Mouse (Mus musculus) ES-E14 (cell line): Measurements from ENCODE around the gene Cnpy3. TPM values are rescaled to one million over a fixed set of nuclear protein-coding genes. Genes with fewer than 3 reads are reported as not detected.

Experiments
- DNase-seq: peaks from one replicate; pipeline ENCODE4 v3.0.0-alpha.2; 2013; ENCODE audit warnings: low read depth, low spot score
- H3K27ac ChIP-seq: 2 replicates; pipeline ENCODE4 v1.5.1; 2012; ENCODE audit warnings: low read depth, mild to moderate bottlenecking, low read length, moderate library complexity, mixed read lengths; ENCODE audit not compliant: poor library complexity, insufficient read depth, severe bottlenecking
- H3K36me3 ChIP-seq: 2 replicates; pipeline ENCODE4 v1.6.1; 2012; ENCODE audit warnings: mild to moderate bottlenecking, low read length, moderate library complexity, mixed read lengths; ENCODE audit not compliant: control insufficient read depth, poor library complexity, insufficient read depth, severe bottlenecking
- H3K4me1 ChIP-seq, 2 experiments: fragments of 150-350 bp in 1 of 2; sonication (generic) in 1 of 2; 2 replicates each; pipeline ENCODE4 v1.6.1; 2012; ENCODE audit warnings: low read length in 2 of 2, mild to moderate bottlenecking in 1 of 2, mixed read lengths in 1 of 2; ENCODE audit not compliant: control insufficient read depth in 2 of 2, insufficient read depth in 2 of 2, poor library complexity in 1 of 2
- H3K4me3 ChIP-seq, 2 experiments: fragments of 150-350 bp in 1 of 2; sonication (generic) in 1 of 2; 2 replicates each; pipeline ENCODE4 v1.5.1; 2012; ENCODE audit warnings: low read length in 2 of 2, low read depth in 1 of 2, mild to moderate bottlenecking in 1 of 2, mixed read lengths in 1 of 2; ENCODE audit not compliant: insufficient read depth in 1 of 2, poor library complexity in 1 of 2, severe bottlenecking in 1 of 2
- H3K9ac ChIP-seq: 2 replicates; pipeline ENCODE4 v1.6.1; 2012; ENCODE audit warnings: low read depth, mild to moderate bottlenecking, low read length, mixed read lengths; ENCODE audit not compliant: poor library complexity, insufficient read depth, severe bottlenecking
- H3K9me3 ChIP-seq: fragments of 150-350 bp; sonication (generic); 2 replicates; pipeline ENCODE4 v1.6.1; 2012; ENCODE audit warnings: low read depth, mild to moderate bottlenecking, low read length; ENCODE audit not compliant: control insufficient read depth, insufficient read depth
- CHD2 ChIP-seq: IDR thresholded peaks from 2 replicates; pipeline ENCODE4 v1.6.1; 2014; ENCODE audit warnings: mild to moderate bottlenecking, low read depth, low read length, inconsistent platforms
- HCFC1 ChIP-seq: IDR thresholded peaks from 2 replicates; pipeline ENCODE4 v1.6.1; 2012; ENCODE audit warnings: low read length, inconsistent platforms, borderline replicate concordance; ENCODE audit not compliant: insufficient read depth
- MAFK ChIP-seq: IDR thresholded peaks from 2 replicates; pipeline ENCODE4 v1.6.1; 2014; ENCODE audit warnings: mild to moderate bottlenecking, low read depth, low read length, inconsistent platforms; ENCODE audit not compliant: insufficient read depth
- ZC3H11A ChIP-seq: IDR thresholded peaks from 2 replicates; pipeline ENCODE4 v1.6.1; 2012; ENCODE audit warnings: low read depth, mild to moderate bottlenecking, inconsistent platforms, low read length, borderline replicate concordance
- ZNF384 ChIP-seq: IDR thresholded peaks from 2 replicates; pipeline ENCODE4 v1.6.1; 2012; ENCODE audit warnings: low read depth, low read length, inconsistent platforms
- in situ Hi-C, 2 experiments: fragments of 600-800 bp; cut with MboI; formaldehyde crosslinking; loops; one replicate each; pipeline ENCODE4 v1.15.1; 2025; ENCODE audit warnings: low sequenced_read_pairs in 2 of 2, inconsistent platforms in 1 of 2; ENCODE audit not compliant: unreplicated experiment in 2 of 2
- total RNA-seq: library from RNA; depleted of rRNA; stranded (reverse); fragments of 300-350 nt; gene quantifications from 2 replicates; pipeline ENCODE4 v1.2.3, GENCODE M21; 2012

Gene Cnpy3
- total RNA-seq, 1 experiment, result 69.7 TPM

DNA sequence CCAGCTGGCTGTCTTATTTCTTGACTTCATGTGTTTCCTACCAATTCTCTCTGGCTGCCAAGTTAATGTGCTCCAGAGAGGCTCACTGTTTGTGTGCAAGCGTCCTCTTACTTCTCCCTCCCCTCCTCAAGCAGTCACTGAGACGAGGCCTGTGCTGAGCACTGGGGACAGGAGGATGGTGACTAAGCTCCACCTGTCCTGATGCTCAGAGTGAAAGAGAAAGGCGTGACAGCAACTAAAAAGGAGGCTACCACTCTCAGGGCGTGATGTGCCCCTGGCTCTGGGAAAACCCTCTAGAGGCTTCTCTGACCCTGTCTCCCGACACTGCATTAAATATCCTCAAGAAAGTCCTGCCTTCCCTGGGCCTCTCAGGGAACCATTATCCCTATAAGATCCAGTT, 2.7 kb downstream of the Cnpy3 start:
- Histone ChIP-seq H3K4me3 (no peak overlapping the region), H3K4me1 (peaks cover 0 to 3% of the 10 kb centered on the region in 2 experiments; a peak in 1 of 4 replicates), H3K36me3 (peaks cover 7% of the 10 kb centered on the region; the same call in 1 of the 2 replicates), H3K9me3 (no peaks in the 10 kb centered on the region), H3K9ac (0 out of 2 replicates have a peak overlapping the region, but pooled peaks have one; percentile 29), H3K27ac (0 out of 2 replicates have a peak overlapping the region, but pooled peaks have one; percentile 37)
- in situ Hi-C loops, result no loop called here
- DNase-seq, result no peak
- TF ChIP-seq ZC3H11A, result no peak

- no peak overlapping the region for H3K4me3 ChIP-seq
- no peak overlapping the region for H3K9ac ChIP-seq
- H3K4me1 ChIP-seq, result peaks cover 0 to 3% of the 10 kb centered on the region in 2 experiments; a peak in 1 of 4 replicates
- peaks cover 16% of the 10 kb centered on the region; the same call in 1 of the 2 replicates for H3K36me3 ChIP-seq
- DNase-seq, result no peak
- TF ChIP-seq ZNF384, result no peak
- no peak for TF ChIP-seq ZC3H11A
- no peak for TF ChIP-seq HCFC1
- no peak for TF ChIP-seq MAFK
- no peak for TF ChIP-seq CHD2
- in situ Hi-C loops, result no loop called here
- H3K9me3 ChIP-seq, result no peaks in the 10 kb centered on the region
- no peak overlapping the region for H3K27ac ChIP-seq
These were observed 4.2 kb downstream of the Cnpy3 start for GRCm38 (mm10) chr17:46747806-46748205.

DNA sequence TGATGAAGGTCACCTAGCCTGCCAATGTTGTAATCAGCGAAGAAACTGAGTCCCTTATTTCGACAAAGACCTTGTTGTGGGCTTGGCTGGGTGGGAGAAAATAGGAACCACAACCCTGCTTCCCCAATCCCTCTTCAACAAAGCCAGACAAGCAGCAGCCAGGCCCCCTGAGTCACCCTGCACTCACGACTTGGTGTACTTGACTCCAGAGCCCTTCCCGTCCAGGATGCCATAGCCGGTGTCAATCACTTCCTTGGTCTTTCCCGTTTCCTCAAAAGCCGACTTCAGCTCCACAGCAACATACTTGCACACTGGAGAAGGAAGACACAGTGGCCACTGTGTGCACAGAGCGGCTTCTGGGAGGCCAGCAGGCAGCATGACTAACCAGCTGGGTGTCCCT, 4.8 kb downstream of the Cnpy3 start:
- no peak overlapping the region for H3K4me3 ChIP-seq
- H3K9ac ChIP-seq, result no peak overlapping the region
- peaks cover 0 to 3% of the 10 kb centered on the region in 2 experiments; a peak in 1 of 4 replicates for H3K4me1 ChIP-seq
- no peak for DNase-seq
- H3K27ac ChIP-seq, result no peak overlapping the region
- in situ Hi-C loops, result no loop called here
- H3K36me3 ChIP-seq, result peaks cover 16% of the 10 kb centered on the region; the same call in 1 of the 2 replicates
- no peaks in the 10 kb centered on the region for H3K9me3 ChIP-seq
- TF ChIP-seq ZC3H11A (no peak), MAFK (no peak), CHD2 (no peak)

DNA sequence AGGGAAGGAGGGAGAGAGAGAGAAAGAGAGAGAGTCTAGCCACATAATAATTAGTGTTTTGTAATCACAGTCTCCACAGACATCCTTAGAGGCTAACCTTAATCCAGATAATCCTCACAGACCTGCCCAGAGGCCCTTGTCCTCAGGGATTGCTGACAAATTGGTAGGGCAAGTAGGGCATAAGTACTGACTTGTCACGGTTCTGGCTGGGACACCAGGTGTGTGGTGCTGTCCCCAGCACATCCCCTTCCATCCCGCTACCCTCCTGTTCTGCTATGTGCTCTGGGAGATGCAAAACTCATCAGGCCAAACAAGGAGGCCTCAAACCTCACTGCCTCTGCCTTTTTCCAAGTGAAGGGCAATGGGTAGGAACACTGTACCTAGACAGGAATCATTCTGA, 6.5 kb downstream of the Cnpy3 start:
- H3K9me3 ChIP-seq, result no peaks in the 10 kb centered on the region
- in situ Hi-C loops, result no loop called here
- TF ChIP-seq HCFC1, result no peak
- no peak for TF ChIP-seq CHD2
- no peak for TF ChIP-seq ZNF384
- TF ChIP-seq MAFK, result no peak
- H3K9ac ChIP-seq, result no peak overlapping the region
- peaks cover 0 to 3% of the 10 kb centered on the region in 2 experiments; a peak in 1 of 4 replicates for H3K4me1 ChIP-seq
- H3K4me3 ChIP-seq, result no peak overlapping the region
- H3K27ac ChIP-seq, result no peak overlapping the region
- peaks cover 16% of the 10 kb centered on the region; the same call in 1 of the 2 replicates for H3K36me3 ChIP-seq
- DNase-seq, result no peak

DNA sequence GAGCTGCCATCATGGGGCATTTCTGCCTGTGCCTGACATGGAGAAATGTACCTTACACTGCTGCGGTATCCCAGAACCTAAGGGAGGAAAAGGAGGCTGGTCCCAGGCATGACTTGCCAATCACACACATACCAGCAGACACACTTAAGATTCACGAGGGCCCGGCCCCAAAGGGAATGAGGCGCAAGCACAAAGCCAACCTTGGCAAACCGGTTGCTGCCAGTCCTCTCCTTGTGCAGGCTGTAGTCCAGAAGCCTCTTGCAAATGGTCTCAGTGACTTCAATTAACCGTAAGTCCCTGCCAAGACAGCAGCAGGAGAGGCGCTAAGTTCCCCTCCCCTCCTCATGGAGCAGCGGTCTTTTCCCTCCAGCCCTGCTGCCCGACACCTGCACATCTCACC, 9.0 kb downstream of the Cnpy3 start:
- H3K4me3 ChIP-seq, result no peak overlapping the region
- H3K27ac ChIP-seq, result no peak overlapping the region
- no peak for TF ChIP-seq HCFC1
- no peak for TF ChIP-seq ZNF384
- TF ChIP-seq CHD2, result no peak
- no peak for TF ChIP-seq ZC3H11A
- no peak for TF ChIP-seq MAFK
- no peaks in the 10 kb centered on the region for H3K9me3 ChIP-seq
- H3K36me3 ChIP-seq, result peaks cover 16% of the 10 kb centered on the region; the same call in 1 of the 2 replicates
- H3K4me1 ChIP-seq, result peaks cover 0 to 1% of the 10 kb centered on the region in 2 experiments; a peak in 1 of 4 replicates
- in situ Hi-C loops, result no loop called here
- no peak for DNase-seq
- H3K9ac ChIP-seq, result no peak overlapping the region
